Mouse (Mus musculus) lung, adult 2 months (tissue): ENCODE data around the gene Syt13. TPM values are rescaled to one million over a fixed set of nuclear protein-coding genes. Genes with fewer than 3 reads are reported as not detected.

Source experiments
- DNase-seq: peaks from one replicate; pipeline ENCODE4 v3.0.0; 2022
- H3K4me1 ChIP-seq: fragments of 200-500 bp; 2 replicates; pipeline ENCODE4 v1.6.1; 2011; ENCODE audit warnings: low read length; ENCODE audit not compliant: control insufficient read depth, insufficient read depth
- H3K4me3 ChIP-seq: fragments of 200-500 bp; replicated peaks from 2 replicates; pipeline ENCODE3; 2011; ENCODE audit warnings: low read depth, mild to moderate bottlenecking, control low read depth, low read length; ENCODE audit errors: extremely low read depth
- CTCF ChIP-seq: fragments of 200-500 bp; IDR thresholded peaks from 2 replicates; pipeline ENCODE4 v1.5.1; 2011; ENCODE audit warnings: mild to moderate bottlenecking, low read length, control low read depth; ENCODE audit not compliant: insufficient read depth
- POLR2A ChIP-seq: fragments of 200-500 bp; IDR thresholded peaks from 2 replicates; pipeline ENCODE4 v1.6.1; 2011; ENCODE audit warnings: low read depth, mild to moderate bottlenecking, control low read depth, low read length, borderline replicate concordance; ENCODE audit errors: extremely low read depth
- WGBS: fragments of 180-500 bp; shearing (Covaris S2); methylation state at CpG from one replicate; pipeline ENCODE4 v1.1.7; 2018; 5-methylcytosine and 5-hydroxymethylcytosine counted together
- polyA plus RNA-seq: library from polyadenylated mRNA; depleted of rRNA; stranded (reverse); fragments of >200 nt; gene quantifications from 2 replicates; pipeline ENCODE4 v1.2.3, GENCODE M21; 2012

Gene Syt13
- polyA plus RNA-seq, 1 experiment = 0.08 TPM

DNA sequence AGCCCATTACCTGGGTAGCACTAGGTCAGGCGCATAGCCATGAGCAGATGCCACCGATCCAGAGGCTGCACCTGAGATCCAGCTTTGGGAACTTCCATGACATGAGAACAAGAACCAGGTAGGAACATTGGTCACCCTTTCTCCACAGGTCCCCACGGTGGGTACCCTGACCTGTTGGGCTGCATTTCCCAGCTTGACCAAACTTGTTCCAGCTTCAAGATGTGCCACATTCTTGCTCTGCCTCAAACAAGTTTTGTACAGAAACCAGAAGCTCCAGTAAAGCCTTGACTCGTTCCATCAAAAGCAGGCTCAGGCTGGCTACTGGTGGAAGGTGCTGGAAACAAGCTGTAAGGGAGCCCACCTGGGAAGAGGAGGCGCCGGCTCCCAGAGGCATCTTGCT lies 29.9 kb upstream of the Syt13 start:
- TF ChIP-seq POLR2A (no peak), CTCF (no peak)

DNA sequence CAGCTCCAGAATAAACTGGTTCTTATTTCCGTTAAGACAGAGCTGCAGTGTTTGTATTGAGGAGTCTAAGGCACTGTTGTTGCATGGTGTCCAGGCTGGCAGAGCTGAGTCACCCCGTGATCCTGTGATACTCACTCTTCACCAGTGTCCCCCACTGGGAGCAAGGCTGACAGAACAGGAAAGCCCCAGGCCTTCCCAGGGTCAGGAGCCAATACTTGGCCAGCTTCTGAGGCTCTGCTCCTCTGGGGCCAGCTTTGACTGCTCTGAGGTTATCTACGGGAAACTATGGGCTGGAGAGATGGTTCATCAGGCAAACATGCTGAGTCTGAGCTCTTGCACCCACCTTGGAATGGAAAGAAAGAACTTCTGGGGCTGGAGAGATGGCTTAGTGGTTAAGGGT lies 28.0 kb upstream of the Syt13 start:
- H3K4me3 ChIP-seq = no peak overlapping the region
- WGBS = 78% methylated on average over 3 of the region's 3 CpGs
- DNase-seq = no peak
- H3K4me1 ChIP-seq = no peaks in the 10 kb centered on the region
- TF ChIP-seq POLR2A (no peak), CTCF (no peak)

More for the DNA sequence above, 29.9 kb upstream of the Syt13 start:
- WGBS = 89% methylated on average over 6 of the region's 6 CpGs
- no peak overlapping the region for H3K4me3 ChIP-seq
- DNase-seq = no peak
- no peaks in the 10 kb centered on the region for H3K4me1 ChIP-seq

DNA sequence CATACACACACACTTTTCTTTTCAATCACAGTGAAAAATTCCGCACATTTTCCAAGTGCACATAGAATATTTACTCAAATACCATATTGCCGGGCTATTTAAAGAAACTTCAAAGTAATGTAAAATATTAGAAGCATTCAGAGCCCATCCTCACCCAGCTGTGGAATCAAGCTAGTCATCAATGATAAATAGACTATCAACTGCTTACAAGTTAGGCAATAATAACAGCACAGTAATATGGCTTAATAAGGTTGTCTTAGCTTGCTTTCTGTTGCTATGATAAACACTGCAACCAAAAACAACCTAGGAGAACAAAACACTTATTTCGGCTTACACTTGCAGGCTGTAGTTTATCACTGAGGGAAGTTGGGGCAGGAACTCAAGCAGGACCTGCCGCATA lies 22.4 kb upstream of the Syt13 start:
- 54% methylated on average over 4 of the region's 4 CpGs for WGBS

DNA sequence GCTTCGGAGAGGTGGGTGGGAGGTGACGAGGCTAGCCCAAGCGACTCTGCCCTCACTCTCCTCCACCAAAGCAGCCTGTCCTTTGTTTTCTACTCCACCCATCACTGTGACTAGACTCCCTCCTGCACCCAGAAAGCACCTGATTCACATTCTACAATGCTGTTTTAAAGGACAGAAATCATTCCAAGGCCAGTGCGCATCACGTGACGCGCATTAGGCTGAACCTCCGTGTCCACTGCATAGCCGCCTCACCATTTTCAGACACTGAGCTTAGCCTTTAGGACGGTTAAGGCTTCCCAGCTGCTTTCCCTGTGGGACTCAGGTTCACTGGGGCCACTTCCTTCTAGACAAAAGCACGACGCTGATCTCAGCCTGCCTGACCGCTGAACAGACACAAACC lies 11.2 kb upstream of the Syt13 start:
- no peak for TF ChIP-seq CTCF
- no peak for TF ChIP-seq POLR2A

More for the DNA sequence above, 22.4 kb upstream of the Syt13 start:
- H3K4me3 ChIP-seq = no peak overlapping the region
- TF ChIP-seq POLR2A (no peak), CTCF (no peak)
- no peak for DNase-seq
- no peaks in the 10 kb centered on the region for H3K4me1 ChIP-seq

DNA sequence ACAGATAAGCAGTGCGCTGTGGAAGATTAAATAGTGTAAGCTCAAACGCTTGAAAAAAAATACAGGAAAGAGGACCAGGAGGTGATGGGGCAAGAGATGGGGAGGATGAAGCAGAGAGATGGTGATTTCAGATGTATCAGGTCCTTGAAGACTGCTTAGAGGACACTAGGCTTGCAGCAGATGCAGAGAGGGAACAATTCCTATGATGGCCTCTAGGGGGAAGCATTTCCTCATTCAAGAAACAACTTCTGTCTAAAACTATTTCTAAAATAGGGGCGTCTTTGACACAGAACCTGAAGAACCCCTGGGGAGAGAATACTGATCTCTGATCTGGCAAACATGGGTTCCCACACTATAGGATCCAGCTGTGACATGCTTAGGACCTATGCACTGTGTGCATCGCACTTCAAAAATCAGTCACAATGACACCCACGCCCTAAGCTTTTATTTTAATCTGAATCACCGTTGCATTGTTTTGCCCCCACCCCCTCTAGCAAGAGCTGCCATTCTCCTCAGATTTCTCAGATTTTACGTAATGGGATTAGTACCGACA lies 10.5 kb upstream of the Syt13 start:
- WGBS = 25% methylated on average over 8 of the region's 8 CpGs
- DNase-seq = peak; percentile 9
- no peaks in the 10 kb centered on the region for H3K4me1 ChIP-seq
- H3K4me3 ChIP-seq = no peak overlapping the region
- TF ChIP-seq CTCF = peak; percentile 34; the same call in 1 of the 2 replicates
- no peak for TF ChIP-seq POLR2A

More for the DNA sequence above, 11.2 kb upstream of the Syt13 start:
- 72% methylated on average over 13 of the region's 13 CpGs for WGBS
- no peak for DNase-seq
- H3K4me3 ChIP-seq = no peak overlapping the region
- no peaks in the 10 kb centered on the region for H3K4me1 ChIP-seq

DNA sequence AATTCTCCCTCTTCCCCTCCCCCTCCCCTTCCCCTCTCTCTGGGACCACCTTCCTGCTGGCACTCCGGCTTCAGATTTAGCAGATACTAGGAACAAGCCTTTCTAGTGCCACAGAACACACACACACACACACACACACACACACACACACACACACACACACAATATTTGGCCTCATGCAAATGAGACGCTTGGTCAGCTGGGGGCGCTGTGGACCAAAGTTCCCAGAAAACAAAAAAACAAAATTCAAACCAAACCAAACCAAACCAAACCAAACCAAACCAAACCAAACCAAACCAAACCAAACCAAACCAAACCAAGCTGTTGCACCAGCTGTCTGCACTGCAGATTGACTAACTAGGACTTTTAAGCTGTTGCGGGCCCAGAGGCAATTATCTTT lies 4.5 kb upstream of the Syt13 start:
- 59% methylated on average over 4 of the region's 4 CpGs for WGBS
- TF ChIP-seq POLR2A (no peak), CTCF (peak; percentile 43)
- Histone ChIP-seq H3K4me1 (no peaks in the 10 kb centered on the region), H3K4me3 (no peak overlapping the region)
- DNase-seq = peak; percentile 23

DNA sequence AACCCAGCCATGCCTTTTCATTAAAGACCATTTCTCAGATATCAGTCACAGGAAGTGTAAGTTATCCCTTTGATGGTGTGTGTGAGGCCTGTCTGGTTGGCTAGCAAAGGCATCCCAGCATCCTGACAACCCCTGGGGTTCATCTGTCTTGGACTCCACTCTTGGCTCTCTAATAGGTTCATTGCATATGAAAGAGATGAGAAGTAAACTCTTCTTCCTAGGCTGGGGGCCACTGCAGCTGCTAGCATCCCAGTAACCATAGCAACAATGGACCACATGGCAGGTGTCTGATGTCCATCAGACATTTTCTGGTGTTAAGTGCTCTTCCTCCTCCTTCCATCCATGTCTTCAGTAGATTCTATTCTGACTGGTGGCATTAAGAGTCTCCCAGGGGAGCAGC lies 2.6 kb upstream of the Syt13 start:
- no peak overlapping the region for H3K4me3 ChIP-seq
- no peak for DNase-seq
- H3K4me1 ChIP-seq = no peaks in the 10 kb centered on the region
- TF ChIP-seq POLR2A (no peak), CTCF (no peak)

DNA sequence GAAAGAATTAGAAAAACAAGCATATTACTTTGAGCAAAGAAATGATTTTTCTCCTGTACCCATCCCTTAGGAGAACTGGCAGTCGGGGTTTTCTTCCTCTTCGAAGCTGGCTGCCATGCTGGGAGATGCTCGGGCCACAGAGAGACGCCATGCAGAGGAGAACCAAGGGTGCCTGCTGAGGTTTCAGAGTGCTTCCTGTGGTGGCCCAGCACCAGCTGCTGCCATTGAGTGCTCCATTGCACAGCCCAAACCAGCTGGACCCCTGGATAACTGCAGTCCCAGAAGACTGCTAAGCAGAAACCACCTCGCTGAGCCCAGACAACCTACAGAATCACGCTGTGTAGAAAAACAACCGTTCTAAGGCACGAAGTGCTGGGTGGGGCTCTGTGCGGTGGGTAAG lies 1.6 kb upstream of the Syt13 start:
- no peak for DNase-seq
- TF ChIP-seq POLR2A = no peak
- no peak for TF ChIP-seq CTCF
- WGBS = 16% methylated on average over 9 of the region's 9 CpGs
- Histone ChIP-seq H3K4me3 (no peak overlapping the region), H3K4me1 (no peaks in the 10 kb centered on the region)

DNA sequence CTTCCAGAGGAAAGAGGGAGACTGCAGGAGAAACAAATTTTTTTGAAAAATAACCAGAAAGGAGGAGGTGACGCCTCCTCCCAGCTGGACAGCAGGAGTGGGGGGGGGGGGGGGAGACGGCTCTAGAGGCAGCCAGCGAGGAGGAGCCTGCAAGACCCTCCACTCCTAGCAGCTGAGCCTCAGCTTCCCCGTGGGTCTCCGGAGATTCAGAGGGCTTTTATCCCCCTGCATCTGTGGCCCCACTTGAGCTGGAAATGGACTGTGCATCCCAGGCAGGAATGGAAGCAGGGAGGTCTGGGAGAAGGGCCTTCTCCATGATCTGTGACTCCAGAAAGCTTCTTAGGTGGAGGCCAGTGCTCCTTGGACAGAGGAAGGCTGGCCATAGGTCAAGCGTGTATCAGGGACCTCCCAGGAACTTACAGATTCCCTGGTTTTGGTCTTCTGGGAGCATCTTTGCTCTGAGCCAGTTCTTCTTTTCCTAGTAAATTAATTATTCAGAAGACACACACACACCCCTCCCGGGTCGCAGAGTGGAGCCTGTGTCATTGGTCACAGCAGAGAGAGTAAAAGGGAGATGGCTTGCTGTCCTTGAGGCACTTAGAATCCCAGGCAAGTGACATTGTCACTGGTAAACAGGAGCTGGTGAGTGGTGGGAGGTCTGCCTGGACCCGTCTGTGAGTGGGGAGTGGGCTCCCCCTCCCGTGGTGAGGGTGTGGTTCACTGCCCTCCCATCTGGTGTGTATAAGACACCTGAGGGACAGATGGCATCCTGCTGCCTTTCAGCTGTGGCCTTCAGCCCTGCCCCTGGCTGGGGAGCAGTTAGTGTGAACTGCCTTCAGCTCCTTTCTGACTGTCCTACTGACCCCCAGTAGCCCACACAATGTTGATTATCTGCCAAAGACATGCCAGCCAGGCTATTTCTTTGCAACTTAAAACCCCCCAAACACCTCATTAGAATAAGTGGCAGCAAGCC lies 1.0 kb downstream of the Syt13 start:
- DNase-seq = no peak
- no peak for TF ChIP-seq CTCF
- TF ChIP-seq POLR2A = no peak
- WGBS = 18% methylated on average over 9 of the region's 10 CpGs
- Histone ChIP-seq H3K4me1 (no peaks in the 10 kb centered on the region), H3K4me3 (no peak overlapping the region)
